Mouse (Mus musculus) ZHBTc4 (cell line): Measurements from ENCODE around the gene Rac3.
"Not testable (repeated sequence)": the region's sequence is repeated elsewhere in the genome, so short reads cannot be mapped to it uniquely, and the experiment has no call there.

Experiments used
- DNase-seq: peaks from one replicate; pipeline ENCODE4 v3.0.0-alpha.2; 2011; ENCODE audit warnings: low read depth, low spot score

Rac3 gene

DNA sequence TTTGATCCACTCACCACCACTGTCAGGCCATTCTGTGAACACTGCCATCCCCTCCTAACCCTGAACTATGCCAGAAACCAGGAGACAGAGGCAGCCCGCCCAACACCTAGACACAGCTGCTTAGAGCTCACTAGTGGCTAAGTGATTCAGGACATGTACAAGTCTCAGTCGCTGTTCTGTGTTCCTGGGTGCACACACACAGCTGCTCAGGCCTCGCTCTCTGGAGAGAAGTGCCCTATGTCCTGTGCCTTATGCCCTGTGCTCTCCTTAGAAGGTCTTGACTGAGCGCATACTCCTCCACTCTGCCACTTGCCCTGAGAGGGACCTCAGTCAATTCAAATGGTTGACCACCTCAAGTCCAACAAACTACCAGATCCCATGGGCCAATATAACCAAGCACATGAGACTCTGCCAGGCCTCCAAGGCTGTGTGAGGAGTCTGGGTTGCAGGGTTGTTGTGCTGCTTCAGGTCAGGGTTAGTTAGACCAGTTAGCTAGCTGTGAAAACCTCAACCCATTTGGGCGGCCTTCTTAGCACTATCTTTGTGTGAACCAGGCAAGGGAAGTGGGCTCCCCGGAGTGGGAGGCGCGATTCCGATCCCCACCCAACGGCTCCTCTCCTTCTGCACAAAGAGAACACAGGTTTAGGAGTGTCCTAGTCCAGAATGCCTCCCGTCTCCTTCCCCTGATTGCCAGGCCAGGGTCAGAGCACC is 7.4 kb downstream of the Rac3 start:
- no peak for DNase-seq

DNA sequence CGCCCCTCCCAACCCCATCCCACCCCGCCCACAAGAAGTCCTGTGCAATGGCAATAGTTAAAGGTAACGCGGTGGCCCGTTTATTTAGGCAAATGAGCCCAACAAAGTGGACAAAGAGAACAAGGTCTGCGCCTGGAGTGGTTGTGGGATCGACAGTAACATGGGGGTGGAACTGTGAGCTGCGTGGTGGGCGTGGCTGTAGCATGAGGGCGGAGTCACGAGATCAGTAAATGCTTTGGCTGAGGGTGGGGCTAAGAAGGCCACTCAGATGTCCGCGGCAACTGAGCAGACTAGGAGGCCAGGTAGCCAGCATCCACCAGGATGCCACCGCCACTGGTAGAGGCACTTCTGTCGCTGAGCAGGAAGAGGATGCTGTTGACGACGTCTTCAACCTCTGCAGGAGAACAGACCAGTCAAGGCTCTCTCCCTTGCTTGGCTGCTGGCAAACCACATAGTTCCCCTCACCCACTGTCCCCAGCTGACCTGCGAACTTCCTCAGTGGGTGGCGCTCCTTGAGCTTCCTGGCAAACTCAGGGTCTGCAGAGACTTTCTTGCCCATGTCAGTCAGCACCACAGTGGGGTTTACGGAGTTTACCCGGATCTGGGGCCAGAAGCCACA is 8.3 kb downstream of the Rac3 start:
- DNase-seq: peak; percentile 88

DNA sequence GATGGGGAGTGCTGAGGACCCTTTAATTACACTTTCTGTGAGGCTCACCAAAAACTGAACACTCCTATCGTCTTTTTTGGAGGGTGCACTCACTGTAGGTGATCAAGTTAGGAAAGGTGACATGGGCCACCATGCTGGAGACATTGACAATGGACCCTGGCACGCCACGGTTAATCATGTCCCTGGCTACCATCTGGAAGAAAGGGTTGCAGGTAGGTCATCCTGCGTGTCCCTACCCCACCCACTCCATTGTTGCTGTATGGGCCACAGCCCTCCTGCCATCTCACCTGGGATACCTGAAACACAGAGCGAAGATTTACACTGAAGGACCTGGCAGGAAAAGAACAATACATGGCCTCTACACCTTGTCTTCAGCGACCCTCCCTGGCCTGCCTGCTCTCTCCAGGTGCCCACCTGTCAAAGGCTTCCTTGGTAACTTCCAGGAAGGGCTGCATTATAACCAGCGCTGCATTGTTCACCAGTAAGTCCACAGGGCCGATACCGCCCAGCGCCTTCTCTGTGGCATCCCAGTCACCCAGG is 9.1 kb downstream of the Rac3 start:
- no peak for DNase-seq

DNA sequence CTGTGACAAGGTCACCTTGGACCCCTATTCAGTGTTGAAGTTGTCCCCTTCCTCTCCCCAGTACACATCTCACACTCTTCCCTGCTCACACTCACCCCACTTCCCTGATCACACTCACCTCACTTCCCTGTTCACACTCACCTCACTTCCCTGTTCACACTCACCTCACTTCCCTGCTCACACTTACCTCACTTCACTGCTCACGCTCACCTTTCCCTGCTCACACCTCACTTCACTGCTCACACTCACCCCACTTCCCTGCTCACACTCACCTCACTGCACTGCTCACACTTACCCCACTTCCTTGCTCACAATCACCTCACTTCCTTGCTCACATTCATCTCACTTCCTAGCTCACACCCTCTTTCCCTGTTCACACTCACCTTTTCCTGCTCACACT is 10.1 kb downstream of the Rac3 start:
- DNase-seq: no peak

DNA sequence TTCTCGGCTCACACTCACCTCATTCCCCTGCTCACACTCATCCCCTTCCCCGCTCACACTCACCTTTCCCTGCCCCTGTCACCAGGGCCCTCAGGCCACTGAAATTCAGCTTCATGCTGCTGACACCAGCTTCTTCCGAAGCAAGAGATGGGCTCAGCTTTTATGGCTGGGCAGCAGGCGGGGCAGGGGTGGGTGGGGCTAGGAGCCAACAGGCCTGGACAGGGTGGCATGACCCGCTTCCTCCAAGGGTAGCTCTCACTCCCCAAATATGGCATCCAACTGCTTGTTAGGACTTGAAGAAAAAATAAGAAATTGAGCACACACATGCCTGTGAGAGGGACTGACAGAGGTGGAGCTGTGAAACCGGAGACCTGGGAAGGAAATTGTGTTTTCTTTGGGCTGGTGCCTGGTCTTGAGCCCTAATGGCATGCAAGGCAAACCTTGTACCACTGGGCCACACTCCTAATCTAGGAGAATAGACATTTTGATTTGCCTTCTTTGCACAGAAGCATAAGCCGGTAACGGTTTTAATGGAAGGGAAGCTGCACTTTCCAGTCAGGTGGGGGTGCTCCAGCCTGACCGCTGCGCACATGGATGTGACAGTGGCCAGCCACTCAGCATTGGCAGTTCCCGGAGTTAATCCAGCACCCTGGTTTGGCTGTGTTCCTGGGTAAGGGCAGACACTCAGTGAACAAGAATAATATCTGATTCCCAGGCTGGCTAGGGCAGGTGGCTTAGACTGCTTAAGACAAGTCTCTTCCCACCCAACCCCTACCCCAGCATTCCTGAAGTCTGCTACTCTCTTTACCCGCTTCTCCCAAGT is 10.8 kb downstream of the Rac3 start, which contains the start of gene Cbr2:
TSS of gene Cbr2 (minus strand) at position 257 of the 823 bp plus-strand sequence.
- DNase-seq: no peak

- DNase-seq: no peak
Observed at GRCm38 (mm10) chr11:120733521-120733920, 12.3 kb downstream of the Rac3 start.

- DNase-seq: no peak
Observed at GRCm38 (mm10) chr11:120736424-120736823, 15.2 kb downstream of the Rac3 start.

DNA sequence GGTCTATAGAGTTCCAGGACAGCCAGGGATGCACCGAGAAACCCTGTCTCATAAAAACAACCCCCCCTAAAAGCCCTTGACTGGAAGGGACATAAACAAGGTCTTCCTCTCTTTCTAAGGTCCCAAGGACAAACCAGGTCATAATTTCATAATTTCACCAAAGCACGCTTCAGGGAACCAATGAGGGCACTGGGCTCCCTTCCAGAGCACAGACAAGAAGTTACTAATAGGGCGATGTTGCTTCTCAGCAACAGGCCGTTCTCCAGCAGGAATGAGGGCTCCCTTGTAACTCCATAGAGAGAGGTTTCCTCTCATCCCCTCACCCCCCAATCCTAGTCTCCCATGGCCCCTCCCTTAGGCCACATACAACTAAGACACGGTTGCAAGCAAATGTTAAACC is 19.7 kb downstream of the Rac3 start:
- no peak for DNase-seq

GRCm38 (mm10) chr11:120744121-120744701 is 22.9 kb downstream of the Rac3 start:
- no peak for DNase-seq

DNA sequence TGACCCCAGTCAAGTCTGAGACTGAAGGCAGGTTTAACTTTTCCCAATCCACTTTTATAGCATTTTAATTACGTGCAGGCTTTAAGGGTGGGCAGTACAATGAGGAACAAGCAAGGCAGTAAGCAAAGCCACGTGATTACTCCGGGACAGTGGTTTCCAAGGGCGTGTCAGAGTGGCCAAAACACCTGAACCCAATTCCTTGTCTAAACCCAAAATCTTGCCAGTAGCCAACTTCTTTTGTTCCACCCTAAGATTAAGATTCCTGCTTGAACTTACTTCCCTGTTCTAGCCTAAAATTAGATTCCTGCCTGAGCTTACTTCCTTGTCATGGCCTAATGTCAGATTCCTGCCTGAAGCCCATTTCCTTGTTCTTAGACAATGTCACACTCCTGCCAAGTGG is 26.7 kb downstream of the Rac3 start:
- DNase-seq: no peak

GRCm38 (mm10) chr11:120749430-120749829 is 28.2 kb downstream of the Rac3 start:
- peak; percentile 83 for DNase-seq

DNA sequence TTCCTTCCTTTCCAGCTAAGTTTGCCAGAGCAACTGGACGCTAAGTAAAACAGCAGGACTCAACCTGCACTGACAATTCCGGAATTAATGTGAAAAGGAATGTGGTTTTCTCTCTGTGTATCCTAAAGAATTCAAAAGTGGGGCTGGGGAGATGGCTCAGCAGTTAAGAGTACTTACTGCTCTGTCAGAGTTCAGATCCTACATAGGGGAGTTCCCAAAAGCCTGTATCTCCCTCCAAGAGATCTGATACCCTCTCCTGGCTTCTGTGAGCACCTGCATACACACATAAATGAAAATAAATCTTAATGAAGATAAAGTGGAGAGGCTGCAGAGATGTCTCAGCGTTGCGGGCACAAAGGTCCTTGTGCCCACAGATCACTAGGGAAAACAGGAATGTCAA is 30.3 kb downstream of the Rac3 start:
- no peak for DNase-seq

DNA sequence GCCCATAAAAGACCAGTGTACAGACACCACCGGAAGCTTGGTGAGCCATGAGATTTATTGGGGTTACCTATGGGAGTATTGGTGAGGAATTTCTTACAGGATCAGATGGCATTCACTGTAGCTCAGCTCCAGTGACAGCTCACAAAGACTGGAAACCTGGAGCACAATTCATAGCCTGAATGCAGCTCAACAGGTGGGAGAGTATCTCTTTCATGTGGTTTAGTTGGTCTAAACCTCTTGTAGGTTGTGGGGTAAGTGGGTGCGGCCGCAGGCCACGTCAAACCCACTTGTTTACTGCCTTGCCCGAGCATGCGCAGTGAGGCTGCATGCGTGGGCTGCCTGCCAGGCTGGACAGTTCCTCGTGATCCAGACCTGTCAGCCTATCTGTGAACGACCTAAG is 39.0 kb downstream of the Rac3 start:
- DNase-seq: no peak

DNA sequence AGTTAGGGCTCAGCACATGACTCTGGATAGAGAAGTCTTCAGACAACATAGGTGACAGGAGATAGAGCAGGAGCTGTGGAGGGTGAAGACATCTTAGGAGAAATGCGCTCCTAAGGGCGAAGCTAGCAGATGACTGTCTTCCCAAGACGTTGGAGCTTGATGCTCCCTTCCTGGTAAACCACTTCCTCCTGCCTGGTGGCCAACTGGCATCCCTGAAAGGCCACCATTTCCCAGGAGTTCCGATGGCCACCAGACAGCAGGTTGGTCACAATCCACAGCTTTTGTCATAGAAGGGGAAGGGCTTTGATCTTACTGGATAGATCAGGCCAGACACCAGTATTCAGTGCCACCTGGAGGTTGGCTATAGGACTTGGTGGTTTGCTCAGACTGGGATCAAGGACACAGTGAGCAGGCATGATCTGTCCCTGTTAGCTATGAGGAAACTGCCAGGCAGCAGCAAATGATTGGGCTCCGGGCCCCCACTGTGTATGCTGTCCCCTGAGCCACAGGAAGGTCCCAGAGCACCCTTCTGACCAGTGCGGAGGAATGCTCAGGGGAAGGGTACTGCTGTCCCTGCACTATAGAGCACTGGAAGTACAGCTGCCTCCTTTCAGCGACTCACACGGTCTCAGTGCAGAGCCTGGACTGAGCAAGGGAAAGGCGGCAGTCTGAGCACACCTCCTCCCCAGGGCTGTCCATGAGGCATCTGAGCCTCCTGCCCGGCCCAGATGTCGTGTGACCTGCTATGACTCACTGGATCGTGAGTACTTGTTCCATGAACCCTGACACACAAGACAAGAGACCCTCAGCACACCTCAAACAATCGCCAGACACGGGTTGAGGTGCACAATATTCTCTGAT is 40.8 kb downstream of the Rac3 start:
- DNase-seq: no peak

GRCm38 (mm10) chr11:120762672-120763041 is 41.4 kb downstream of the Rac3 start, which contains the start of gene Hmga1b:
TSS of gene Hmga1b (plus strand) at chr11:120762794.
- DNase-seq: not testable (repeated sequence)

DNA sequence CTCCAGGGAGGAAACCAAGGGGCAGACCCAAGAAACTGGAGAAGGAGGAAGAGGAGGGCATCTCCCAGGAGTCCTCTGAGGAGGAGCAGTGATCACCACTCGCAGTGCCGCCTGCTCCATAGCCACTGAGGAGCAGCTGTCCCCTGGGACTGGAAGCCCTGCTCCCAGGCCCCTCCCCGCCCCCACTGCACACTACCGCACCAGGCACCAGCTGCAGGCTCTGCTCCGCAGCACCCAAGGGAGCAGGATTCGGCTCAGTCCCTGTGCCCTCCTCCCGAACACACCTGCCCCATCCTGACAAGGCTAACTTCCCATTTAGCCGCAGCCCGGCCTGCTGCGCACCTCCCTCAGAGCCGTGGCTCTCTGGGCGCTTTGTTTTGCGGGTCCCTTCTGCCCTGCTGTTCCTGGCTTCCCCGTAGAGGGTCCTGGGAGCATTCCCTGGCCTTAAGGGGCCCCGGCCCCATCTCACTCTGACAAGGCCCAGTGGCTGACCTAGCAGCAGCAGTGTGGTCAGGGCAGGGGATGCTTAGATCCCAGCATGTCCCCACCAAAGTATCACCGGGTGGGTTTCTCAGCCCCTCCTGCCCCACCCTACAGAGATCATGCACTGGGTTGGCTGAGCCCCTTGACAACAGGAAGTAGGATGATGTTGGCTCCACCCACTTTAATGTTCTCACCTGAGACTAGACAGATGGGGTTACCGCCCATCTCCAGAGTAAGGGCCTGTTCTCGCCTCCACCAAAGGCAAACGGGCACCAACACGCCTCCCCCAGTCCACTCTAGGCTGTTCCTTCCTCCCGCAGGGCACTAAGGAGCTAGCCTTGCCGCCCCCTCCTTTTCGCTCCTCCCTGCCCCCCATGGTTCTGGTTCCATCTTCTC is 42.1 kb downstream of the Rac3 start:
- DNase-seq: not testable (repeated sequence)

GRCm38 (mm10) chr11:120767023-120767422 is 45.8 kb downstream of the Rac3 start:
- DNase-seq: not testable (repeated sequence)

DNA sequence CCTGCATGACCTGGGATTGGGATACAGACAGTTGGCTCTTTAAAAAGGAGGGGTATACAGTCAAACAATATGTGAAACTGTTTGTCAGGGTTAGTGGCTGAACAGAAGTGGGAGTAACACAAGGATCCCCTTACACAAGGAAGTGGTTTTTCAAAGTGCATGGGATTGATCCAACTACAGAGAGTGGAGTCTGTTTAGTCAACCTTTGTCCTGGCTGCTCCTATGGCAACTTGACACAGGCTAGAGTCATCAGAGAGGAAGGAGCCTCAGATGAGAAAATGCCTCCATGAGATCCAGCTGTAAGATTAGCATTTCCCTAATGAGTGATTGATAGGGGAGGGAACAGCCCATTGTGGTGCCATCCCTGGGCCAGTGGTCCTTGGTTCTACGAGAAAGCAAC is 46.9 kb downstream of the Rac3 start:
- DNase-seq: no peak

GRCm38 (mm10) chr11:120772749-120773148 is 51.5 kb downstream of the Rac3 start:
- DNase-seq: no peak
